Mouse (Mus musculus) myocyte (in vitro differentiated cells): ENCODE results near the gene Pard6a.

ENCODE experiments used
- CEBPB ChIP-seq: IDR thresholded peaks from 2 replicates; pipeline ENCODE4 v1.6.1; 2011; ENCODE audit warnings: mild to moderate bottlenecking, moderate library complexity; ENCODE audit not compliant: poor library complexity, insufficient read depth, severe bottlenecking
- E2F4 ChIP-seq: IDR thresholded peaks from one replicate; pipeline ENCODE4 v1.6.1; 2011; ENCODE audit warnings: mild to moderate bottlenecking, control low read depth, moderate library complexity; ENCODE audit not compliant: insufficient read depth
- MYOD1 ChIP-seq, 3 experiments: IDR thresholded peaks; one replicate each; pipeline ENCODE4 v1.6.1; 2011; ENCODE audit warnings: control low read depth in 2 of 3, low read depth in 2 of 3, mild to moderate bottlenecking in 2 of 3, moderate library complexity in 1 of 3; ENCODE audit not compliant: insufficient read length in 2 of 3, control insufficient read depth in 1 of 3
- MYOG ChIP-seq, 3 experiments: IDR thresholded peaks; one replicate each; pipeline ENCODE4 v1.6.1; 2011; ENCODE audit warnings: control low read depth in 2 of 3, low read depth in 2 of 3, mild to moderate bottlenecking in 2 of 3; ENCODE audit not compliant: insufficient read length in 2 of 3, control insufficient read depth in 1 of 3, insufficient read depth in 1 of 3
- POLR2A ChIP-seq: IDR thresholded peaks from one replicate; pipeline ENCODE4 v1.6.1; 2011; ENCODE audit warnings: low read depth, mild to moderate bottlenecking, control low read depth, moderate library complexity; ENCODE audit not compliant: insufficient read length
- REST ChIP-seq: IDR thresholded peaks from one replicate; pipeline ENCODE4 v1.6.1; 2011; ENCODE audit warnings: mild to moderate bottlenecking, control low read depth, moderate library complexity; ENCODE audit not compliant: insufficient read depth, insufficient read length
- SRF ChIP-seq: IDR thresholded peaks from one replicate; pipeline ENCODE4 v1.6.1; 2011; ENCODE audit warnings: low read depth; ENCODE audit not compliant: control insufficient read depth, insufficient read length
- TCF12 ChIP-seq: IDR thresholded peaks from one replicate; pipeline ENCODE4 v1.6.1; 2011; ENCODE audit warnings: mild to moderate bottlenecking, control low read depth; ENCODE audit not compliant: poor library complexity, insufficient read depth, severe bottlenecking

GRCm38 (mm10) chr8:105700566-105700965 is 382 bp upstream of the Pard6a start:
- TF ChIP-seq REST = no peak
- no peak for TF ChIP-seq POLR2A
- no peak for TF ChIP-seq MYOG (IDR thresholded peaks at IDR 0.05; ENCODE audit: control insufficient read depth in 1 of 3, insufficient read depth in 1 of 3, insufficient read length in 2 of 3, low read depth in 2 of 3)
- no peak for TF ChIP-seq MYOD1 (IDR thresholded peaks at IDR 0.05; ENCODE audit: control insufficient read depth in 1 of 3, insufficient read length in 2 of 3, low read depth in 2 of 3)
- no peak for TF ChIP-seq CEBPB
- no peak for TF ChIP-seq TCF12
- no peak for TF ChIP-seq E2F4
- no peak for TF ChIP-seq SRF
